Mouse (Mus musculus) ES-Bruce4 (cell line): ENCODE data around the gene Csnk2b.

Source experiments
- CTCF ChIP-seq: IDR thresholded peaks from one replicate; pipeline ENCODE4 v1.8.1; 2011; ENCODE audit warnings: low read depth, low read length
- POLR2A ChIP-seq: IDR thresholded peaks from one replicate; pipeline ENCODE4 v1.8.1; 2011; ENCODE audit warnings: low read length; ENCODE audit not compliant: insufficient read depth

DNA sequence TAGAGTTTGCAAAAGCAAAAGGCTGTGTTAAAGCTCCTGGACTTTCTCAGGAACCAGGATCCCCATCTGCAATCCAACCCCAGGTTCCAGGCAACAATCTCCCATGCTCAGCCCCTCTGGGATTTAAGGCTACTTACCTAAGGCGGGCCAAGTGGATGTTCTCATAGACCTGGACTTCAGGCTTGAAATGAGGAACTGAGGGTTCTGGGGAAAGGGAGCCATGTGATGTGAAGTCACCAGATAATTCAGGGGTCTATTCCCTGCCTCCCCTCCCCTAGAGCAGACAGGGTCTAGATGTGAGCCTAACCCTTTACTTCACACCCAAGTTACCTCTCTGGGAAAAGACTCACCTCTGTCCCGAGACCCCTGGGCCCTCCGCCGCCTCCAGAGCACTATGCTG, 41.1 kb downstream of the Csnk2b start:
- TF ChIP-seq CTCF = no peak
- no peak for TF ChIP-seq POLR2A
